Mouse (Mus musculus) neural tube, embryonic 10.5 days (tissue): ENCODE data around the gene Maml3.

Experiments used
- DNase-seq: peaks from one replicate; pipeline ENCODE4 v3.0.0-alpha.2; 2017; ENCODE audit warnings: low spot score; ENCODE audit errors: extremely low spot score

Gene Maml3

GRCm38 (mm10) chr3:52006721-52007330, 98.0 kb downstream of the Maml3 start:
- DNase-seq = no peak

GRCm38 (mm10) chr3:52003663-52004062, 101.2 kb downstream of the Maml3 start:
- DNase-seq = no peak

DNA sequence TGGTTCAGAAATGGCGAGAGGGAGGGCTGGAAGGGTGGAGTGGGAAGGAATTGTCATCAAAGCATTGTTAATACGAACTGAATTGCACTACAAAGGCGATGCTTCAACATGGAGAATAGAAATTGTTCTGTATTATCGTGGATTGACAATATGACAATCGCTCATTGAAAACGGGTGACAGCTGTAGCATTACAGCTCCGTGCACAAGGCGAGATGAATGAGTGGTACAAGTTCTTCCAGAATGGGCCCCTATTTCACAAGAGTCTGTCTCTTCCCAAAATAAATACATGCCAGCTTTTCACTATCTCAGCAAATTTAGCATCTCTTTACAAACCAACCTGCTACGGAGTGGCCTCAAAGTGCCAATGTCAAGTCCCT, 103.4 kb downstream of the Maml3 start:
- DNase-seq = no peak

DNA sequence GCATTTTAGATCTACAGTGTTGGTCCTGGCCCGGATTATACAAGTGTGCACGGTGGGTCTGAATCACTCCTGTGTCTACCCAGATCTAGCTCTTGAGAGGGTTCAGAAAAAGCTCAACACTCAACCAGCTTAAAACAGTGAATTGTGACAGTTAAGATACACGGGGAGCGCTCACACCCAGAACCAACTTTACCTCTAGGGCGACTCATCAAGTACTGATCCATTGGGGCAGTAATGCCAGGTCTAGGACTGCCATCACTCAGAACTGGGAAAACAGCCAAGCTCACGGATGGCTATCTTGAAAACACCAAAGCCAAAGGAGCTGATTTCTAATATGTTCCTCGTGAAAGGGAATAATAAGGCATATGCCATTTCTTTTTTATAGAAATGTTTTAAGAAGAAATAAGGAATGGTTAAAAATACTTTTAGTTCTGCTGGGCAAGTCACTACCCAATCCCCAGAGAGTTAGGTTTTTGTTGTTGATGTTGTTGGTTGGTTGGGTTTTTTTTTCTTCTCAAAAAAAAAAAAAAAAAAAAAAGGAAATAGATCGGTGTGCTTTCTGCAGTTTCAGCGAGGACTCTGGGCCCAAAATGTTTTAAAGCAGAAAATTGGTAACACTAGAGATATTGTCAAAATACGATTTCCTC, 103.9 kb downstream of the Maml3 start:
- DNase-seq = no peak

GRCm38 (mm10) chr3:51999671-52000437, 105.0 kb downstream of the Maml3 start:
- DNase-seq = no peak

DNA sequence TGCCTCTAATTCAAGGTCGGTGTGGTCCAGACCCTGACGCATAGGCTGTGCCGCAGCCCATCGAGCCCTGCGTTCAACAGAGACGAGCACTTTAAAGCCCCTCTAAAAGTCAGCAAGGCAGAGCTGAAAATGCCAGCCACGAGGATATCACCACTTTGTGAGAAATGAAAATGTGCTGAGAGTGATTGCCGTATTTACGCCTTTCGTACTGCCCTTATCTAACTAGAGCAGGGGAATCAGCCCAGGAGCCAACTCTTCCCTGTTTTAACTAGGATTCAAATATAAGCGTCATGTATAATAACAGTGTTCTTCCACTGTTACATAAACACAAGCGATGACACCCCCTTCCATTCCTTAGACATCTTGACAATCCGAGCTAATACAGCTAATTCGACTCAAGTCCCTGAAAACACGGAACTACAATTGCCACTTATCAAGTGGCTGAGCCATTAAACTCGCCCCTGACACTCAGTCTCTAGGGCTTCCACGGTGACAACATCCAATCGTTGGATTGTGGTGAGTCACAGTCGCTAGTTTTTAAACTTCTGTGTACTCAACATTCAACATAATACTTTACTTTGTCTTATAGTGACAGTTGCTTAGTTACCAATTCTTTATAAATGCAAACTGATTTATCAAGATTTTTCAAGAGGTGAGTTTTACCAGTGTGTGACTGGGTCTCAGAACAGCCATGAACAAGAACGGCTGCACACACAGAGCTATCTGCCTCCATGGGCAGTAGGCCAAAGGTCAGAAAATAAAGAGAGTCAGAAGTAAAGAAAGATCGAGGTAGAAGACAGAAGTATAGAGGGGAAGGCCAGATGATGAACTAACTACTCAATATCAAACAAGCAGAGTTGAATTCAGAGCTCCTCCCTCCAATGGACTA, 106.1 kb downstream of the Maml3 start:
- DNase-seq = no peak

- DNase-seq = no peak
These were observed 107.3 kb downstream of the Maml3 start for GRCm38 (mm10) chr3:51997616-51998015.

DNA sequence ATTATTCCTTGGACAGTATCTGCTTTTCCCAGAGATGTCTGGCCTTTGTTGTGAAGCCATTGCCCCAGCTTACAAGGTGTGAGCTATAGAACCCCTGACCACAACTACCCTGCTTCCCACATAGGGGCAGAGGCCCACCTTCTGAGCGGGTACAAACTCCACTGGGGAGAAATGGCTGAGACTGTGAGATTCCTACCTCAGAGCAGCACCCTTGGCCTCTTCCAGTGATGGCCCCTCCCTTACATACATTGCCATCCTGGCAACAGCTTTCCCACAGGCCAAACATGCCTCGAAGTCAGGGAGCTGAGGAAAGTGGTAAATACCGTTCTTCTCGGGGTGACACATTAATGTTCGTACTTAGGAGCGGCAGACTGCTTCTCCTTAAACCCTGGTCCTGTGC, 118.4 kb downstream of the Maml3 start:
- DNase-seq = no peak

- no peak for DNase-seq
These were observed 123.4 kb downstream of the Maml3 start for GRCm38 (mm10) chr3:51981496-51981895.

- no peak for DNase-seq
These were observed 127.1 kb downstream of the Maml3 start for GRCm38 (mm10) chr3:51977654-51978352.

- DNase-seq = no peak
These were observed 130.3 kb downstream of the Maml3 start for GRCm38 (mm10) chr3:51974601-51975000.

- no peak for DNase-seq
These were observed 130.7 kb downstream of the Maml3 start for GRCm38 (mm10) chr3:51974153-51974552.

DNA sequence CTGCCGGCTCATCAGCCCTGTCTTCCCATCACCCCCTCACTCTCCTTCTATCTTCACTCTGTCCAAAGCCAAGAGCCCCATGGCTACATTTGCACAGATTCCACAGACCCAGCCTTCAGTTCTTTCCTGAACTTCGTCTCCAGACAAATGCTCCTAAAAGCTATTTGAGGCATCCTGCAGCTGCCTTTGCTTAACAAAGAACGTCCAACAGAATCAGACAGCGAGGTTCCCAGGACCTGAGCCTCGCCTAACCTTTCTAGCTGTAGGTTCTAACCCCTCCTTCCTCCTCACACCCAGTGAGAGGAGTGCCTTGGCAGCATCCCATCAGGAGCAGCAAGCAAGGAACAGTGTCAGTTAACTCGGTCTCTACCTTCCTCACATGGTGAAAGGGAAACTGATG, 132.3 kb downstream of the Maml3 start:
- no peak for DNase-seq

GRCm38 (mm10) chr3:51970489-51970888, 134.4 kb downstream of the Maml3 start:
- no peak for DNase-seq

- no peak for DNase-seq
These were observed 135.4 kb downstream of the Maml3 start for GRCm38 (mm10) chr3:51969451-51969850.

GRCm38 (mm10) chr3:51965841-51966240, 139.0 kb downstream of the Maml3 start:
- DNase-seq = no peak

- DNase-seq = no peak
These were observed 139.4 kb downstream of the Maml3 start for GRCm38 (mm10) chr3:51965436-51965835.

- DNase-seq = no peak
These were observed 139.9 kb downstream of the Maml3 start for GRCm38 (mm10) chr3:51965008-51965407.

- DNase-seq = peak; percentile 35
These were observed 140.8 kb downstream of the Maml3 start for GRCm38 (mm10) chr3:51963891-51964593.

DNA sequence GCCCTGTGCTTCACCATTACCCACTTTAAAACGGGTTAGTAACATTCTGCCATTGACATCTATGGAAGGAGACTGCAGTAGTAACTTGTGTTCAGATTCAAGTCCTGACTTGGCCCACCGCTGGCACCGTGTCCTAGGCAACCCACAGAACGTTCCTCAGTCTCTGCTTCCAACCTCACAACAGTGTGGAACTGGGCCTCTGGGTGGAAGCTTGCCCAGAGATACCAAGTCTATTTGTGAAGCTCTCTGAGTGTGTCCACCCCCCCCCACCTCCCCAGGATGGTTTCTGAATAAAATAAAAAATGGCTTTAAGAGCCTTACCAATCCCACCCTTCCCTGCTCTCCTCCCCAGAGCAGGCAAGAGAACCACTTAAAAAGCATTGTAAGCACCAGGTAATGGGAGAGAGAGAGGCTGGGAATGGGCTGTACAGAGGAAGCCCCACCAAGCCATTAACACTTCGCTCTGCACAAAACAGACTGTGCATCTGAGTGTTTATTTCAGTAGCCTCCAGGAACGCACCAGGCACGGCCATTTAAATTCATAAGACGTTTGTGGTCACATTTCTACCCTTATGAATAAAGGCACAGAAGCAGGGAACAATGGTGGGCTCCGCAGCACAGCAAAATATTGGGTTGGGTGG, 141.6 kb downstream of the Maml3 start:
- DNase-seq = no peak
